Mouse (Mus musculus): ENCODE measurements at regions not wholly inside any gene's neighbourhood (a gene's known extent, or its start where the extent isn't known, plus 50 kb on each side); places are given as distances from the start of the nearest gene placed in this dataset.

GRCm38 (mm10) chrX:166995855-166996254 is 213.3 kb downstream of the Tmsb4x start:
- intact Hi-C loops (cut with DNase I) = no loop called here
- DNase-seq = no peak

DNA sequence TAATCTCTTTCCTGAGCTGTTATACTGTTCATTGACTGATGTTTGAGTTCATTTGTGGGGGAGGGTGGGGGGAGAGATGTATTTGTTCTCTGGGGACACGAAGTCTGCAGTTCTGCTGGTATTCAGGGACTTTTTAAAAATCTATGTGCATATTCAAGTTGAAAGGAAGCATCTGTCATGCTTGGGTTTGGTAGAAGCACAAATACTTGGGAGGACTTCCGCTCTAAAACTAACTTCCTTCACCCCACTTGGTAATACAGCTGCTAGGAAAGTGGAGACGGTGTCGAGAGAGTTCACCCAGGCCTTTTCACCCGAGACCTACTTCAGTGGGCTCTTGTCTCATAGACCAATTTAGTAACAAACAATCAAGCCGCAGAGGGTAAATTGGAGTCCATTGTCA is 228.1 kb downstream of the Tmsb4x start:
- no peak for DNase-seq
- intact Hi-C loops (cut with DNase I) = no loop called here

GRCm38 (mm10) chrX:166980504-166980903 is 228.6 kb downstream of the Tmsb4x start:
- intact Hi-C loops (cut with DNase I) = no loop called here
- no peak for DNase-seq

GRCm38 (mm10) chrX:166977029-166977428 is 232.1 kb downstream of the Tmsb4x start:
- no peak for DNase-seq
- intact Hi-C loops (cut with DNase I) = loop anchor here (10.0 kb wide), 1 partner anchor 62 kb away; no protein-coding TSS in a partner anchor

DNA sequence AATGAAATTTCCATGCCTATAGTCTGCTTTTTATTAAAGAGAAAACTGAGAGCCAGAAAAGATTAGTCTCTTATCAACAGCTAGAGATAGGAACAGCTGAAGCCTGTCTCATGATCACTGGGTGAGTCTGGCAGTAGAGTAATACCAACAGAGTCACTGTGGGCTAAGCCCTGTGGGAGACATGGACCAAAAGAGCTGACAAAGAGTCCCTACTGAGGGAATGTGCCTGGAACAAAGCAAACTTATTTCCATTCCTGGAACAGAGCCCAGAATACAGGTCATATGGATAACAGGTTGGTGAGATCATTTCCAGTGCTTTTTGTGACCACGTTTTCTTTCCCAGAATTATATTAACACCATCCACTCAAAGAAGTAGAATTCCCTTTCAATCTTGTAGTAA is 237.4 kb downstream of the Tmsb4x start:
- DNase-seq = no peak
- intact Hi-C loops (cut with DNase I) = loop anchor here (10.0 kb wide), 1 partner anchor 57 kb away; no protein-coding TSS in a partner anchor

DNA sequence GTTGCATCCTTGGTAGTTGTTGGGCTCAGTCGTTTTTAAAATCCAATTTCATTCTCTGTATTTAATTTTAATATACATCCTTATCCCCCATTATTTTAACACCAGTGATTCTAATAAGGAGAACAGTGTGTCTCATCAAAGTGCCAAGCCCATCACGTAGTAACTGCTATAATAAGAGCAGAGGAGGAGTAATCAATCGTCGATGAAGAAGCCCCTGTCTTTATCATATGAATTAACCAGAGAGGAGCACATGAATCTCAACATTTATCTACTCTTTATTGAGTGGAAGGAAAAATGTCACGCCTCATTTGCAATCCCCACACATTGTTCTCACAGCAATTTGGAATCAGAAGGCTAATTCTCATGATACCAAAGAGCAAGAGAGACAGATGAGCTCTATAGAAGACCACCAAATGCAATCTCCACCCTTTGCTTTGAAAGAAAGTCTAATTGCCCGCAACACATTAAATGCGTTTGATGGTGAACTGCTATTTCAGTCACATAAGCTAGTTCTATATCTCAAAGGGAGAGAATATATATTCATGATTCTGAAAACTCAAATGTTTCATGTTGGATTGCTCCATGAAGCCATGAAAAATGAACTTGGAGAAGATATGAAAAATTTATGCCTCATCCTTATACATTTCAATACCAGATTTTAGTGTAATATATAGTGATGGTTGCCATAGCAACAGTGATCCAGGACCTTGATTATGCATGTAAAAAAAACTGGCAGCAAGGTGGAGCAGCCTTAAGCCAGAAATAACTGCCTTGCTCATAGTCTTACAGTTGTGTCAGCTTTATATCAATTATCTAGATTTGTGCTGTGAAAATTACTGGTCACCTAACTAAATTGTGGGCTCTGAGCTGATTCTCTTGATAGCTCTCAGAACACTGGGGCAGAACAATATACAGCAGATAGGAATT is 244.2 kb downstream of the Tmsb4x start:
- intact Hi-C loops (cut with DNase I) = no loop called here
- no peak for DNase-seq

DNA sequence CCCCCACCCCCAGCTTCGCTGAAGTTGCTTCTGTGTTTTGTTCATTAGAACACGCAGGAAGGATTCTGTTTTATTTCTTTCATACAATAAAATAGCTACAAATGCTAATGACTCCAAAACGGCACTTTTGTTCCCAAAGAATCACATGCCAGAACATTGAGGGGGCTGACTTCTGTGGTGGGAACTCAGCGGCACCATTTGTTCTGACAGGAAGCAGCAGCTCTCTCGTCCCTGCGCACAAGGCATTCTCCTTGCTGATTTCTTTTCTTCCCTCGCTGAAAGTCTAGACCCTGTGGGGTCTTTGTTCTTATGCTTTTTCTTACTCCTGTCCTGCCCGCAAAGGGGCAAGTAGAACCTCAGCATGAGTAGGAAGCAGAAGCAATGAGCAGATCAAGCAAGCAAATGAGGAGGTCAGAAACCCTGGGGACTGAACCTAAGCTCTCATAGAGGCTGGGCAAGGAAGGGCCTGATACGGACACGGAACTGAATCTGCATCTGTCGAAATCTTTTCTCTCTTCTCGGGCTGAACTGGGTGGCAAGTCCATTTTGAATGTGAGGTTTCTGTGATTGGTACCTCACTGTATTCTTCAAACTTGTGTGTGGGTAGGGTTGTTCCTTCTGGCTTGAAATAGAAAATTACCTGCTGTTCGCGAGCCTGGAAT is 256.5 kb downstream of the Tmsb4x start:
- DNase-seq = no peak
- intact Hi-C loops (cut with DNase I) = no loop called here

DNA sequence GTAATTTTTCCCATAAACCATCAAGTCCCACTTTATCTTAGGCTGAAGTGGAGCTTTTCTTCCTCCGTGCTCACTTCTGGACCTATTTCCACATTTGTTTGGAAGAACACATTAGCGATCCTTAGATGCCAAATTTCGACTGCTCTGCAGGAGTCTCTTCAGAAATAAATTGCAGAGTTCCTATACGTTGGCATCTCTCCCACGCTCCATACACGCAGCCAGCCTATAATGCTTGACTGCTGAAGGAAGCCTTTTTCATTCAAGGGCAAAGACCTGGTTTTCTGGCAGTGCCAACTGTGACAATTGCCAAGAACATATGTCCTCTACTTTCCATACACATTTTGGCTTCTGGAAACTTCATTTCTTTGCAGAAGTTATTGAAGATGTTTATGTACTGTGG is 258.1 kb downstream of the Tmsb4x start:
- DNase-seq = no peak
- intact Hi-C loops (cut with DNase I) = no loop called here

GRCm38 (mm10) chrX:166945915-166946314 is 263.2 kb downstream of the Tmsb4x start:
- intact Hi-C loops (cut with DNase I) = no loop called here
- DNase-seq = no peak

DNA sequence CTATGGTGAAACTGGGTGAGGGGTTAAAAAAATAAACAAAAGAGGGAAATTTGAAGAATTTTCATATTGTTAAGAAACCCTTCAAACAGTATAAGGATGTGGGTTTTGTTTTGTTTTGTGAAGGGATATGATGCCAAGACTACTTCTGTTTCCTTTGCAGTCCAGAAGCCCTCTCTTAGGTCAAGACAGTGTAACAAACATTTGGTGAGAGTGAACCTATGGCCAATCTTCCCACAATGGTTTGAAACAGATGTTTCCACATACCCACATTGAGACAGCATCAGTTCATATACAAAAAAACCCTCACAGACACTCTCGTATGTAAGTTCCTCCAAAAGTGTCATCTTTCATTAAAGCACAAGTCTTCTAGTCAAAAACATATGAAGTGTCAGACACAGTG is 263.6 kb downstream of the Tmsb4x start:
- no peak for DNase-seq
- intact Hi-C loops (cut with DNase I) = no loop called here

DNA sequence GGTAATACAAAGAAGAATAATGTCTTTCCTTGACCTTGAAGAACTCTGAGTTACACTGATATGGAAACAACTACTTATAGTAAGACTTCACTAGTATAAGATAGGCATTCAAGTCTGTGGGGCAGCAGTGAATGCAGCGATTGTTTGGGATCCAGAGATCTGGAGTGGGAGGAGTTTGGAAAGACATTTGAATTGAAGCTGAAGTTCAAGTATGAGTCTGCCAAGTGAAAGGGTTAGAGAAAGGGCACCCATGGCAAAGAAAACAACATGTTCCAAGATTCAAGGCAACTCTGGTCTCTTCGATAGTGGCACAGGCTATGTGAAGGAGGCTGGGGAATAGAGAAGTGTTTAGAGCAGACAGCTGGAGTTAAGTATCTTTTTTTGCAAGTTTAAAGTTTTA is 275.3 kb downstream of the Tmsb4x start:
- intact Hi-C loops (cut with DNase I) = no loop called here
- no peak for DNase-seq

DNA sequence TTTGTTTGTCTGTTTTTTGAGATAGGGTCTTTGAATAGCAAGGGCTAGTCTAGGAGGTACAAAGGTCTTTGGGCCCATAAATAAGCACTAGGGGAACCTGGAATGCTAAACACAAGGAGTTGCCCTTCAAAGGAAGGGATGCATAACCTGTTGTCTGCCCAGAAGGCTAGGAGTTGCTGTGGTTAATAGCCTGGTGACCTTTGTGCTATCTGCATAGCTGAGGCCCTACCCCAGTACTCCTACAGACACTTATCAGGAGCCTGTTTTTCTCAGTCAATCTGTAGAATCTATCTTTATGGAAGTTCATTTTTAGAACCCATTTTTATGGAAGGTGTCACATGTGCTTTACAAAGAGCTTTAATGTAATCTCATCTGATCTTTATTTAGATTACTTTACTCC is 276.6 kb downstream of the Tmsb4x start:
- intact Hi-C loops (cut with DNase I) = no loop called here

GRCm38 (mm10) chrX:166931048-166931447 is 278.1 kb downstream of the Tmsb4x start:
- intact Hi-C loops (cut with DNase I) = no loop called here
- no peak for DNase-seq

More for the DNA sequence above, 276.6 kb downstream of the Tmsb4x start:
- no peak for DNase-seq

DNA sequence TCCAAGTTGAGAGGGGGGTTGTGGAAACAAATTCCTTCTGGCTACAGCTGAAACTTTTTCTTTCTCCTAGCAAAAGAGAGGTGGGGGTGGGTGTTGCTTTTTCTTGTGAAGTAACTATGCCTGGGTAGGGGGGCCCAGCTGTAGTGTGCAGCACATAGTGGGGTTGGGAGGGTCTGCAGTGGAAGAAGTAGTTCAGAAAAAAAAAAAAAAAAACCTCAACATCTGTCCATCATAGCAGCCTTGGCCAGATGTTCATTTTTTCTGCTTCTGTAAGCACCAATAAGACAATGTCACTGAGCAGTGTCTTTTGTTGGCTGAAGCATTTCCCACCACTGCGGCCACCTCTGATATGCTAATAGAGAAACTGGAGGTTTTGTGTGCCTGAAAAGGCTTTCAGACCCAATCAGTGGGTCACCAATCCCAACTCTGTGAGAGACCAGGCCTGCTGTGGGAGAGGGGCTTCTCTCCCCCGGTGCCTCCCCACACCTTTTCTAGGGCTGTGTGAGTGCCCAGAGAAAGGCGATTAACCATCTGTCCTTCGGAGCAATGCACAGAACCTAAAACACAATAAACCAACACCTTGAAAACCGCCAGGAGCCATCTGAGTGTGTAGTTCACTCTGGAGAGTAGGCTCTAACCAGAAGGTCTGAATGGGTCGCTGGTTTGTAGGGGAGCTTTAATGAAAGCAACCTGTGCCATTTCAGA is 279.2 kb downstream of the Tmsb4x start:
- no peak for DNase-seq
- intact Hi-C loops (cut with DNase I) = no loop called here

DNA sequence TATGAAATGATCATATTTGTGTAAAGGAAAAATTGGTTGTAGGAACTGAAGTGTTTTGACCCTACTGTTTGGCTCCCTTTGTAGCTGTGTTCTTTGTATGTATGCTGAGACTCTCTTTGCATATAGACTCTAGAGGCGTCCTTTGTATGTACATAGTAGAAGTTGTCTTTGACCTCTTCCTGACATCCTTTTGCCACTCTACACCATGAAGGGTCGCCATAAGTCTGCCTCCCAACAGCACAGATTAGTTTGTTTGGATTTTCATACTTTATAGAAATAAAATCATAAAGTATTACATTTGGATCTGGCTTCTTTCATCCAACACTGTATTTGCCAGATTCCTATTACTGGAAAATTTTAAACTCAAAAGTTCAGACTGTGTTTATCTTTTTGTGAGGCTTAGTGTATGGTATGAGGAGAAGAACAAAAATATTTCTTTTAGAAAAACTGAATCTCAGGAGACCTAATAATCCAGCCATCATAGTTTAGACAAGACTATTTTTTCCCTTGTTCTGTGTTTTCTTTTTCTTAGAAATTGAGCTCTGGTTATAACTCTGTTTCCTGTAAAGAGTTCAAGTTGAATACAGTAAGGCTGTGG is 293.7 kb downstream of the Tmsb4x start:
- DNase-seq = no peak
- intact Hi-C loops (cut with DNase I) = loop anchor here (10.0 kb wide), 1 partner anchor 59 kb away; no protein-coding TSS in a partner anchor

DNA sequence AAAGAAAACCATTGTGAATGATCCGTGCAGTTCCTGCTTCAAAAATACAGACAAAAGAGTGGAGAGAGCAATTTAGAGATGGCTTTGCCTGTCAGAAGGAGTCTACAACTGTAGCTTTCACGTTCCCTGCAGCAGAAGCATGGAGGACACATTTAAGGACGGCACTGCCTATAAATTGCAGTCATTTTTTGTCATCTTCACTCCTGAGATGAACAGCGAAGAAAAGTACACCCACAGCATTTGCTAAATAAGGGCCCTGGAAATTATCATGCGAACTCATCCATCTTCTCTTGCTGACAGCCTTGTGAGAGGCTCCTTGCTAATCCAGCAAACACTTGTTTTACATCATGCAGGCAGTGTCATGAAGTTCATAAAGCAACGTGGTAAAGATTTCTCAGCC is 302.5 kb downstream of the Tmsb4x start:
- no peak for DNase-seq
- intact Hi-C loops (cut with DNase I) = no loop called here

DNA sequence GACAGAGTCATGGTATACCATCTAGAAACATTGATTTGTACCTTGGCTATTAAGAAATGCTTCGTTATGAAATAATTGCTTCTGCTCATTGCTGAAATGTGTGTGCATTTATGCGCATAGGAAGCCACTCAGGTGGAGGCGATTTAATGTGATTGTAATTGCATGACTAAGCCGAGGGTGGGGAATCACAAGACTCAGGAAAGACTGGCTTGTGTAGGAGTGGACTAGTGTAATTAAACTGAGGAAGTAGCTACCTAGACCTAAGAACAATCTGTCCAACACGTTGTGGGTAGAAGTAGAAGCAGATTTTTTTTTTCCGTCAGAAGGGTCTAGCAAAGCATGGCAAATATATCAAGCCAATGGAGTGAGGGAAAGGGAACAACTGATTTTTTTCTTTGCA is 308.4 kb downstream of the Tmsb4x start:
- intact Hi-C loops (cut with DNase I) = no loop called here
- DNase-seq = no peak

DNA sequence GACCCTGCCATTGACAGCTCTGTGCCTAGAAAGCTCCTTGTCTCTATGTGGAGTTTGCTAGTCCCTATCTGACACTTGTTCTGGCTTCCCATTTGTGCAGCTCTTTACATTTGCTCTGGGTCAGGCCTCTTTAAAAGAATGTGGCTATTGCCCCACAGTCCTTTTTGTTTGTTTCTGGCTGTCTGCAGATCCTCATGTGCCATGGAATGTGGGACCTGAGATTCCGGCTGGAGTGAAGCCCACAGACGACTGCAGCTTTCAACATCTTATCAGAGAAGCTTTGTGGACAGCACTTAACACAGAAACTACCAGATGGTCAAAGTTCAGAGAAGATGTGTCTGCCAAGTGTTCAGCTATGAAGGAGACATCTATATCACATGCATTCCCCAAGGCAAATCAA is 309.7 kb upstream of the Egfl6 start:
- intact Hi-C loops (cut with DNase I) = no loop called here
- DNase-seq = no peak

DNA sequence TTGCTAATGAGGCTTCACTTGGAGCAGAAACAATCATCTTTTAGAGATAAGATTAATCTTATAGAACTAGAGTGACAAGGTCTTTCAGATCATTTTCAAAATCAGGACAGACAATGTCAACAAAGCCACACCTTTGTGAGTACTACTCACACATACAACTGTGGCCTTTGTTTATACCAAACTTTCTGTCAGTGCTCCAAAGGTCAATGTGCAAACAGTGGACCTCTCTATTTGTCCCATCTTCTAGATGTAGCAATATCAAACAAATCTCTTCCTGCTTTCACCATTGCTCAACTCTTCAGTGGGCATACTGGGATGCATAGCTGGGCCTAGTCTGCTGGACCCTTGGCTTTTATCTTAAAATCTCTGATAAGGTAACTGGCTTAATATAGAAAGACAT is 300.9 kb upstream of the Egfl6 start:
- no peak for DNase-seq
- intact Hi-C loops (cut with DNase I) = no loop called here

GRCm38 (mm10) chrX:166869515-166869914 is 284.0 kb upstream of the Egfl6 start:
- no peak for DNase-seq
- intact Hi-C loops (cut with DNase I) = no loop called here

DNA sequence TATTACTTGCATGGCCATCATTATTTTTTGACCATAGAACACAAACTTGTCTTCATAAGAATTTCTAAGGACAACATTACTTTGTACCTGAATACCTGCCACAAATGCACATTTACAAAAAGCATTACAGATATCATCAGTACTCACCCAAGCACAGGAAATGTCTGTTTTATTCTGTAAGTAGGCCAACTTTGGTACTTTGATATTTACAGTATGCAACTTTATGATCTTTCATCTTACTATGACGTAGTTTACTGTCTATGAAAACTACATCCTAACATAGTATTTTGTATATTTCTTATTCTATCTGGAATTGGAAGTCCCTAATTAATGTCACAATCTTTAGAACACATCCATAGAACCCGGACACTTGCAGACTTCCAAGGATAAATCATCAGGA is 282.2 kb upstream of the Egfl6 start:
- intact Hi-C loops (cut with DNase I) = no loop called here
- no peak for DNase-seq
